Mouse (Mus musculus) liver, embryonic 13.5 days (tissue): ENCODE results near the gene Acd. TPM values are rescaled to one million over a fixed set of nuclear protein-coding genes. Genes with fewer than 3 reads are reported as not detected.

Source experiments
- ATAC-seq: fragments of 200-750 bp; cut with Nextera tagmentation; 2 replicates; pipeline ENCODE4 v1.8.0; 2017; ENCODE audit warnings: low read depth, mild to moderate bottlenecking, moderate number of reproducible peaks, moderate library complexity
- DNase-seq: peaks from one replicate; pipeline ENCODE4 v3.0.0; 2022
- H3K27ac ChIP-seq: fragments of 300-500 bp; sonication (generic); 2 replicates; pipeline ENCODE4 v1.5.1; 2015; ENCODE audit warnings: moderate library complexity, mild to moderate bottlenecking, inconsistent platforms
- H3K27me3 ChIP-seq: fragments of 300-500 bp; sonication (generic); 2 replicates; pipeline ENCODE4 v1.6.1; 2015; ENCODE audit warnings: mild to moderate bottlenecking, inconsistent platforms
- H3K36me3 ChIP-seq: fragments of 300-500 bp; sonication (generic); 2 replicates; pipeline ENCODE4 v1.6.1; 2015; ENCODE audit warnings: mild to moderate bottlenecking, inconsistent platforms
- H3K4me1 ChIP-seq: fragments of 300-500 bp; sonication (generic); replicated peaks from 2 replicates; pipeline ENCODE4 v1.6.1; 2015; ENCODE audit warnings: inconsistent platforms
- H3K4me2 ChIP-seq: fragments of 300-500 bp; sonication (generic); 2 replicates; pipeline ENCODE4 v1.6.1; 2015; ENCODE audit warnings: inconsistent platforms, mild to moderate bottlenecking, moderate library complexity
- H3K4me3 ChIP-seq: fragments of 300-500 bp; sonication (generic); replicated peaks from 2 replicates; pipeline ENCODE4 v1.5.1; 2015; ENCODE audit warnings: mild to moderate bottlenecking, inconsistent platforms
- H3K9ac ChIP-seq: fragments of 300-500 bp; sonication (generic); 2 replicates; pipeline ENCODE4 v1.6.1; 2015; ENCODE audit warnings: mild to moderate bottlenecking, inconsistent platforms
- H3K9me3 ChIP-seq: fragments of 300-500 bp; sonication (generic); replicated peaks from 2 replicates; pipeline ENCODE4 v1.6.1; 2016; ENCODE audit warnings: inconsistent platforms
- WGBS: fragments of 180-500 bp; shearing (Covaris S2); methylation state at CpG from one replicate; pipeline ENCODE4 v1.1.7; 2015; ENCODE audit not compliant: insufficient replicate concordance; 5-methylcytosine and 5-hydroxymethylcytosine counted together
- polyA plus RNA-seq: library from polyadenylated mRNA; unstranded; fragments of >200 nt; fragmentation: Nextera tagmentation; extraction: Ambion mirVana; gene quantifications from 2 replicates; pipeline ENCODE4 v1.2.1, GENCODE M21; 2015

Acd gene
- polyA plus RNA-seq, 1 experiment from 2014 or later, result 24.4 TPM

DNA sequence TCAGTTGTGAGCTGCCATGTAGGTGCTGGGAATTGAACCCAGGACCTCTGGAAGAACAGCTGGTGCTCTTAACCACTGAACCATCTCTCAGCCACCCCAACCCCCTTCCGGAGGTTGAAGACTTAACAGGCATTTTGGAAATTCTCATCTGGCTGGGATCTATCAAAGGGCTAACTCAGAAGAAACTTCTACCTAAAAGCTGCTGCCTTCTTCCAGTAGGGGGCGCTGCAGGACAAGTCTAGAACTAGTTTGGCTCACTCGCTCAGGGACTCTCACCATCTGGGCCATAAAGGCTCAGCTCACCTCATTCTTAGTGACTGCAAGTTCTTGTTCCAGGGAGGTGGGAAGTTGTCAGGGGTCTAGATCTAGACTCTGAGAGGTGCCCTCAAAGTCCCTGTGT lies 13.2 kb upstream of the Acd start:
- ATAC-seq (peak; percentile 41), DNase-seq (peak; percentile 74)
- no peaks in the 10 kb centered on the region for H3K9me3 ChIP-seq
- no peaks in the 10 kb centered on the region for H3K36me3 ChIP-seq
- H3K4me3 ChIP-seq, result no peak overlapping the region
- no peak overlapping the region for H3K4me2 ChIP-seq
- H3K27ac ChIP-seq, result no peak overlapping the region
- 4% methylated on average over 3 of the region's 3 CpGs for WGBS
- no peak overlapping the region for H3K9ac ChIP-seq
- no peaks in the 10 kb centered on the region for H3K4me1 ChIP-seq
- no peaks in the 10 kb centered on the region for H3K27me3 ChIP-seq

GRCm38 (mm10) chr8:105712286-105712685 lies 11.4 kb upstream of the Acd start:
- 58% methylated on average over 3 of the region's 3 CpGs for WGBS
- ATAC-seq, result no peak
- H3K4me3 ChIP-seq, result no peak overlapping the region

GRCm38 (mm10) chr8:105709317-105709716 lies 8.4 kb upstream of the Acd start:
- Histone ChIP-seq H3K4me1 (peaks cover 24% of the 10 kb centered on the region), H3K27ac (no peak overlapping the region), H3K9ac (no peak overlapping the region), H3K27me3 (no peaks in the 10 kb centered on the region), H3K4me3 (no peak overlapping the region), H3K9me3 (no peaks in the 10 kb centered on the region), H3K36me3 (peaks cover 2% of the 10 kb centered on the region; the same call in 1 of the 2 replicates), H3K4me2 (no peak overlapping the region)
- ATAC-seq (no peak), DNase-seq (no peak)
- 77% methylated on average over 14 of the region's 14 CpGs for WGBS

More at GRCm38 (mm10) chr8:105712286-105712685, 11.4 kb upstream of the Acd start:
- Histone ChIP-seq H3K9me3 (no peaks in the 10 kb centered on the region), H3K36me3 (no peaks in the 10 kb centered on the region), H3K4me1 (peaks cover 10% of the 10 kb centered on the region), H3K9ac (no peak overlapping the region), H3K4me2 (no peak overlapping the region), H3K27ac (no peak overlapping the region), H3K27me3 (no peaks in the 10 kb centered on the region)
- DNase-seq, result no peak

GRCm38 (mm10) chr8:105708675-105709074 lies 7.8 kb upstream of the Acd start:
- ATAC-seq, result no peak
- no peak overlapping the region for H3K4me2 ChIP-seq
- no peaks in the 10 kb centered on the region for H3K27me3 ChIP-seq
- H3K4me3 ChIP-seq, result no peak overlapping the region
- H3K9me3 ChIP-seq, result no peaks in the 10 kb centered on the region
- H3K27ac ChIP-seq, result no peak overlapping the region
- peaks cover 9% of the 10 kb centered on the region; the same call in 1 of the 2 replicates for H3K36me3 ChIP-seq
- no peak overlapping the region for H3K9ac ChIP-seq
- H3K4me1 ChIP-seq, result peaks cover 24% of the 10 kb centered on the region
- DNase-seq, result no peak
- WGBS, result 88% methylated on average over 8 of the region's 8 CpGs

DNA sequence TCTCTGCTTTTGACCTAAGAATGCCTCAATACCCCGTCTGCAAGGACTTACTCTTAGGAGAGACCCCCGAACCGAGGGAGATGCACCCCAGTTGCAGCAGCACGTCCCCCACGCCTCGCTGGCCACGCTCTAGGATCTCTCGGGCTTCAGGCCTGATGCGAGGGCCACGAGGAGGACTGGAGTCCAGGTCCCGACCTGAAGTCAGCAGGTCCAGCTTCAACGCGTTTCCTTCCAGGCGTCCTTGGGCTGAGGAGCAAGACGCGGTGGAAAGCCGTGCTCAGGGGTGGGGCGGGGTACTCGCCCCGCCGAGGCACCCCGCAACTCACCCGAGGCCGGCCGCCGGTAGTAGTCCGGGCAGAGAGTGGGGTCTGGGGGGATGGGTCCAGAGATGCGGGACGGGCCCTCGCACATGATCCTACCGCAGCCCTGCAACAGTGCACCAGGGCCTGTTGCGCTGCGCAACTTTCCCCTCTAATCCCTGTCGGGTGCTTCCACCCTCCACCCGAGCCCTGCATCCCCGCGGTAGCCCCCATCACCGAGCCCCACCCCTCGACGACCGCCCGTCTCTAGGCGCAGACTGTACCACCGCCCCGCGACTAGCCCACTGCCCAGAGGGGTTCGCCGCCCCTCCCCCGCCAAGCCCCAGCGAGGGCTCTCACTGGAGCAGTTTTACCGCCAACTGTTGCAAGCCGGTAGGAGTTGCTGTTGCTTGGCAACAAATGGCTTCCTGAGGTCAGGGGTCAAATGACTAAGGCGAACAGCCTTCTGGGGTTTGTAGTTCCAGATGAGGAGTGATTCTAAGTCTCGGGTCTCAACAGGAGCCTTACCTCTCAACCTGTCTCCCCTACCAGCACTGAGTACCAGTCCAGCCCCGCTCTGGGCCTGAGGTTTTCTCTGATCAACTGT lies 6.8 kb upstream of the Acd start, which contains the start of the genes 4933405L10Rik and Enkd1:
Gene 4933405L10Rik, plus strand, starts transcription at position 158 of the 906 bp plus-strand sequence.
Gene Enkd1, minus strand, starts transcription at position 713 of the 906 bp plus-strand sequence.
- no peaks in the 10 kb centered on the region for H3K9me3 ChIP-seq
- H3K27ac ChIP-seq, result no peak within 1 kb of the TSS
- peaks cover 24% of the 10 kb centered on the region for H3K4me1 ChIP-seq
- 2% methylated on average over 55 of the region's 55 CpGs for WGBS
- H3K4me2 ChIP-seq, result peak within 1 kb of the TSS; percentile 95
- no peaks in the 10 kb centered on the region for H3K27me3 ChIP-seq
- peak within 1 kb of the TSS; percentile 80 for H3K9ac ChIP-seq
- peaks cover 18% of the 10 kb centered on the region; the same call in 1 of the 2 replicates for H3K36me3 ChIP-seq
- peak; percentile 75 for ATAC-seq
- peak within 1 kb of the TSS; percentile 70 for H3K4me3 ChIP-seq
- peak; percentile 73 for DNase-seq

- no peaks in the 10 kb centered on the region for H3K27me3 ChIP-seq
- H3K9me3 ChIP-seq, result no peaks in the 10 kb centered on the region
- H3K36me3 ChIP-seq, result peaks cover 21% of the 10 kb centered on the region; the same call in 1 of the 2 replicates
- H3K4me1 ChIP-seq, result peaks cover 35% of the 10 kb centered on the region
- WGBS, result 80% methylated on average over 12 of the region's 12 CpGs
- ATAC-seq (no peak), DNase-seq (no peak)
- H3K4me2 ChIP-seq, result peak overlapping the region; percentile 95
- H3K27ac ChIP-seq, result no peak overlapping the region
- peak overlapping the region; percentile 70; the same call in 1 of the 2 replicates for H3K4me3 ChIP-seq
- H3K9ac ChIP-seq, result peak overlapping the region; percentile 80; the same call in 1 of the 2 replicates
Measured at GRCm38 (mm10) chr8:105706426-105706825, 5.5 kb upstream of the Acd start.

DNA sequence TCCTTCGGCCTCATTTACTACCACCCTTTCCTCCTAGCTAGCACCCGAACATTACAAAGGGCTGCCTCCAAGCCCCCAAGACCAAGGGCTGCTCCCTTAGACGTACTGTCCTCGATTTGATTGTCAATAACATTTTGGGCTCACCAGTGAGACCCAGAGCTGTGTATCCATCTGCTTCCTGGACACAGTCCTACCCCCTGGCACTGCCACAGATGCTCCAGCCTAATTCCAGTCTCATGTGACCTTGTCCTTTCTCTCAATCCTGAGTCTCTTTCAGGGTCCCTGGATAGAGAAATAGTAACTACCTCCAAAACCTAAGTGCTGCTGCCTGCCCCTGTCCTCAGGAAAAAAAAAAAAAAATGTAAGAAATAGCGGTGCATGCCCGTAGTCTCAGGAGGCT lies 4.1 kb upstream of the Acd start:
- WGBS, result 75% methylated on average over 6 of the region's 6 CpGs
- H3K9ac ChIP-seq, result no peak overlapping the region
- H3K27ac ChIP-seq, result no peak overlapping the region
- no peak overlapping the region for H3K4me2 ChIP-seq
- no peak overlapping the region for H3K4me3 ChIP-seq
- ATAC-seq (no peak), DNase-seq (no peak)
- no peaks in the 10 kb centered on the region for H3K9me3 ChIP-seq
- peaks cover 21% of the 10 kb centered on the region; the same call in 1 of the 2 replicates for H3K36me3 ChIP-seq
- H3K4me1 ChIP-seq, result peaks cover 41% of the 10 kb centered on the region
- no peaks in the 10 kb centered on the region for H3K27me3 ChIP-seq

- WGBS, result 91% methylated on average over 34 of the region's 34 CpGs
- ATAC-seq, result no peak
Measured at GRCm38 (mm10) chr8:105704146-105704812, 3.4 kb upstream of the Acd start.

DNA sequence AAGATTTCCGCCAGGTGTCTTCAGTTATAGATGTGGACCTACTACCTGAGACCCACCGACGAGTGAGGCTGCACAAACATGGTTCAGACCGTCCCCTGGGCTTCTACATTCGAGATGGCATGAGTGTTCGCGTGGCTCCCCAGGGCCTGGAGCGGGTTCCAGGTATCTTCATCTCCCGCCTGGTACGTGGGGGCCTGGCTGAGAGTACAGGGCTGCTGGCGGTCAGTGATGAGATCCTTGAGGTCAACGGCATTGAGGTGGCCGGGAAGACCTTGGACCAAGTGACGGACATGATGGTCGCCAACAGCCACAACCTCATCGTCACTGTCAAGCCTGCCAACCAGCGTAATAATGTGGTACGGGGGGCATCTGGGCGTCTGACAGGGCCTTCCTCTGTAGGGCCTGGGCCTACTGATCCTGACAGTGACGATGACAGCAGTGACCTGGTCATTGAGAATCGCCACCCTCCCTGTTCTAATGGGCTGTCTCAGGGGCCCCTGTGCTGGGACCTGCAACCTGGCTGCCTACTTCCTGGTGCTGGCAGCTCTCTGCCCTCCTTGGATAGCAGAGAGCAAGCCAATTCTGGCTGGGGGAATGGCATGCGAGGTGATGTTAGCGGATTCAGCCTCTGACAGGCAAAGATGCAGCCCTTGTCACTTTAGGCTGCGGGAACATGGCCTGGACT lies 2.0 kb upstream of the Acd start:
- H3K4me3 ChIP-seq, result no peak overlapping the region
- 88% methylated on average over 24 of the region's 24 CpGs for WGBS
- H3K4me1 ChIP-seq, result peaks cover 43% of the 10 kb centered on the region
- peaks cover 32% of the 10 kb centered on the region for H3K36me3 ChIP-seq
- DNase-seq (no peak), ATAC-seq (no peak)
- no peak overlapping the region for H3K4me2 ChIP-seq
- H3K9me3 ChIP-seq, result no peaks in the 10 kb centered on the region
- H3K9ac ChIP-seq, result no peak overlapping the region
- H3K27me3 ChIP-seq, result no peaks in the 10 kb centered on the region
- H3K27ac ChIP-seq, result no peak overlapping the region

More at GRCm38 (mm10) chr8:105704146-105704812, 3.4 kb upstream of the Acd start:
- Histone ChIP-seq H3K27ac (no peak overlapping the region), H3K36me3 (peaks cover 21% of the 10 kb centered on the region; the same call in 1 of the 2 replicates), H3K4me3 (no peak overlapping the region), H3K27me3 (no peaks in the 10 kb centered on the region), H3K9ac (no peak overlapping the region), H3K9me3 (no peaks in the 10 kb centered on the region), H3K4me2 (no peak overlapping the region), H3K4me1 (peaks cover 47% of the 10 kb centered on the region)
- no peak for DNase-seq

DNA sequence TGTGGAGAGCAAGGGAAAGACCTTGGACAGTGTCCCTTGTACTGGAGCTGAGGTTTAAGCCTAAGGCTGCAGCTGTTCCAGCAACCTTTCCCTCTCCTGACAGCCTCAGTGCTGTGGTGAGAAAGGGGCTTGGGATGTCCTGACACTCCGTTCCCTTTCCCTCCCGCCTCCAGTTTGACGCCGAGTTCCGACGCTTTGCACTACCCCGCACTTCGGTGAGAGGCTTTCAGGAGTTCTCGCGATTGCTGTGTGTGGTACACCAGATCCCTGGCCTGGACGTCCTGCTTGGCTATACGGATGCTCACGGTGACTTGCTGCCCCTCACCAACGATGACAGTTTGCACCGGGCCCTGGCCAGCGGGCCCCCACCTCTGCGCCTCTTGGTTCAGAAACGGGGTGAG lies 1.1 kb upstream of the Acd start:
- Histone ChIP-seq H3K4me3 (peak overlapping the region; percentile 75), H3K4me1 (peaks cover 39% of the 10 kb centered on the region), H3K9me3 (no peaks in the 10 kb centered on the region), H3K9ac (peak overlapping the region; percentile 73), H3K27me3 (no peaks in the 10 kb centered on the region), H3K27ac (peak overlapping the region; percentile 77), H3K36me3 (peaks cover 40% of the 10 kb centered on the region), H3K4me2 (peak overlapping the region; percentile 96)
- 61% methylated on average over 18 of the region's 18 CpGs for WGBS
- DNase-seq (no peak), ATAC-seq (0 out of 2 replicates have a peak, but pooled peaks have one; percentile 3)

DNA sequence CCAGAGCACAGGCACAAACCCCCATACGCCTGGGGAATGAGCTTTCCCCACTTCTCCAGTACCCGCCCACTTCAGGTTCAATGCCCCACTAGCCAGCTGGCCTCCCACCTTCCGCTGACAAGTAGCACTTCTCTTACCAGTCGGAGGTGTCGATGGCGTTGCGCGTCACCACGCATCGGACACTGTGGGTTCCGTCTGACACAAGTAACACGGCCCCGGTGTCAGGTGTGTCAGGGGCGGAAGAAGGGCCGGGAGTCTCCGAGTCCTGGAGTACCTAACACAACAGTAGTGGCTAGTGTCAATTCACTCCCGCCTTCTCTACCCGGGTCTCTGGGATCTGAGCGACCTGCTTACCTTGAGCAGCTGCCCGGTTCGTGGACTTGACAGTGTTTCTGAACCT lies 336 bp downstream of the Acd start:
- H3K27ac ChIP-seq, result peak overlapping the region; percentile 96
- peak overlapping the region; percentile 75 for H3K4me3 ChIP-seq
- 0% methylated on average over 21 of the region's 21 CpGs for WGBS
- DNase-seq (peak; percentile 66), ATAC-seq (peak; percentile 54)
- peak overlapping the region; percentile 96 for H3K4me2 ChIP-seq
- peak overlapping the region; percentile 77 for H3K9ac ChIP-seq
- peaks cover 36% of the 10 kb centered on the region for H3K4me1 ChIP-seq
- H3K27me3 ChIP-seq, result no peaks in the 10 kb centered on the region
- peaks cover 45% of the 10 kb centered on the region for H3K36me3 ChIP-seq
- H3K9me3 ChIP-seq, result no peaks in the 10 kb centered on the region
